ENCODE assay signal across 26 mouse cellular contexts in the genomic region with DNA sequence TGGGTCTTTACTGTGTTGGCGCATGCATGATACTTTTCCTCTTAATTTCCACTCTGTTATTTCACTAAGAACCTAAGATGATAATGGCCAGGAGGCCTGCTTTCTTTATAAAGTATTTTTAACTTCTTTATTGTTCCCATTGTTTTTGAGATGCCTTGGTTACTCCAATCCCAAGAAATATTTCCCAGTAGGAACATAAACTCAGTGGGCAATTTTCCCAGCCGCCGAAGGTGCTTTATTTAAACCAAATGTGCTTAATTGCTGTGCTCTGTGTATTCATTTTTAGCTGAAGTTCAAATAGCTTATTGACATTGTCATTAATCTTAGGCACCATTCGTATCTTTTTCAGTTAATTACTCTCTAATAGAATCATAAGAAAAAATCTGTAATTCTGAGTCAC. TPM values are rescaled to one million over a fixed set of nuclear protein-coding genes. Genes with fewer than 3 reads are reported as not detected.
DNase-seq lines count a peak whose midpoint lies in the region; ATAC-seq and TF ChIP-seq lines count a peak whose summit lies in the region.
"Had no signal": no experiment of that assay in that cellular context is flagged by ENCODE, and none has a peak within 500 bp of the region (broad histone marks: within the 10 kb centered on the region; RNA-seq: fewer than 3 reads in every experiment).

No protein-coding gene starts in this region.

- H3K27me3 ChIP-seq in embryonic facial prominence, embryonic 14.5 days (replicated peaks; ENCODE audit: control insufficient read depth, insufficient read depth, low read length), result no peaks in the 10 kb centered on the region
- H3K27me3 ChIP-seq in embryonic facial prominence, embryonic 10.5 days (replicated peaks; ENCODE audit: low read depth, poor library complexity, severe bottlenecking), result no peaks in the 10 kb centered on the region
- H3K27me3 ChIP-seq in kidney, postnatal 0 days (ENCODE audit: insufficient read depth, low read length), result no peaks in the 10 kb centered on the region
- H3K27me3 ChIP-seq in kidney, embryonic 16.5 days (ENCODE audit: insufficient read depth, low read length), result no peaks in the 10 kb centered on the region
- H3K27me3 ChIP-seq: embryonic facial prominence, embryonic 15.5 days; heart, embryonic 12.5 days; heart, embryonic 15.5 days; hindbrain, embryonic 13.5 days had no signal

- no peaks in the 10 kb centered on the region for H3K9me3 ChIP-seq in embryonic facial prominence, embryonic 14.5 days (ENCODE audit: control insufficient read depth, low read length)
- no peaks in the 10 kb centered on the region for H3K9me3 ChIP-seq in embryonic facial prominence, embryonic 10.5 days
- H3K9me3 ChIP-seq in kidney, postnatal 0 days (replicated peaks; ENCODE audit: low read length), result no peaks in the 10 kb centered on the region
- no peaks in the 10 kb centered on the region for H3K9me3 ChIP-seq in kidney, embryonic 16.5 days (ENCODE audit: low read length)
- H3K9me3 ChIP-seq: embryonic facial prominence, embryonic 15.5 days; hindbrain, embryonic 10.5 days; hindbrain, embryonic 13.5 days had no signal

- no peak for ATAC-seq in embryonic facial prominence, embryonic 14.5 days (ENCODE audit: low read depth)
- no peak for ATAC-seq in kidney, postnatal 0 days (replicated peaks; ENCODE audit: low FRiP score, low read depth)
- no peak for ATAC-seq in kidney, embryonic 16.5 days (ENCODE audit: low FRiP score, low TSS enrichment)
- ATAC-seq: activated CD4-positive, CD25-positive, alpha-beta regulatory T cell, adult 4 months; forebrain, embryonic 14.5 days; forebrain, postnatal 0 days; hindbrain, embryonic 16.5 days had no signal

- H3K4me1 ChIP-seq in embryonic facial prominence, embryonic 14.5 days (ENCODE audit: control insufficient read depth, insufficient read depth, low read length), result no peaks in the 10 kb centered on the region
- no peaks in the 10 kb centered on the region for H3K4me1 ChIP-seq in embryonic facial prominence, embryonic 10.5 days
- no peaks in the 10 kb centered on the region for H3K4me1 ChIP-seq in kidney, postnatal 0 days (replicated peaks; ENCODE audit: insufficient read depth, low read length)
- no peaks in the 10 kb centered on the region for H3K4me1 ChIP-seq in kidney, embryonic 16.5 days (ENCODE audit: insufficient read depth, low read length)
- H3K4me1 ChIP-seq: embryonic facial prominence, embryonic 15.5 days; heart, embryonic 12.5 days; heart, embryonic 15.5 days; hindbrain, embryonic 10.5 days; hindbrain, embryonic 13.5 days had no signal

- no peak overlapping the region for H3K4me2 ChIP-seq in embryonic facial prominence, embryonic 14.5 days (ENCODE audit: low read depth, low read length)
- no peak overlapping the region for H3K4me2 ChIP-seq in kidney, postnatal 0 days (ENCODE audit: low read length)
- H3K4me2 ChIP-seq in kidney, embryonic 16.5 days (replicated peaks; ENCODE audit: low read depth, low read length), result no peak overlapping the region
- H3K4me2 ChIP-seq: embryonic facial prominence, embryonic 15.5 days; heart, embryonic 12.5 days; heart, embryonic 15.5 days; hindbrain, embryonic 13.5 days had no signal

- no peaks in the 10 kb centered on the region for H3K36me3 ChIP-seq in embryonic facial prominence, embryonic 14.5 days (ENCODE audit: control insufficient read depth, insufficient read depth, low read length)
- no peaks in the 10 kb centered on the region for H3K36me3 ChIP-seq in embryonic facial prominence, embryonic 10.5 days (replicated peaks)
- H3K36me3 ChIP-seq in kidney, postnatal 0 days (ENCODE audit: insufficient read depth, low read length), result no peaks in the 10 kb centered on the region
- H3K36me3 ChIP-seq in kidney, embryonic 16.5 days (ENCODE audit: insufficient read depth, low read length), result no peaks in the 10 kb centered on the region
- H3K36me3 ChIP-seq: embryonic facial prominence, embryonic 15.5 days; heart, embryonic 12.5 days; heart, embryonic 15.5 days; hindbrain, embryonic 10.5 days; hindbrain, embryonic 13.5 days had no signal

- TF ChIP-seq CTCF in kidney, postnatal 0 days (IDR thresholded peaks at IDR 0.05; ENCODE audit: low read depth), result no peak

- H3K27ac ChIP-seq in embryonic facial prominence, embryonic 14.5 days (replicated peaks; ENCODE audit: low read depth, low read length), result no peak overlapping the region
- no peak overlapping the region for H3K27ac ChIP-seq in embryonic facial prominence, embryonic 10.5 days (replicated peaks)
- H3K27ac ChIP-seq in kidney, postnatal 0 days, result no peak overlapping the region
- H3K27ac ChIP-seq in kidney, embryonic 16.5 days (ENCODE audit: low read length), result no peak overlapping the region
- H3K27ac ChIP-seq: embryonic facial prominence, embryonic 15.5 days; gastrocnemius, adult 2 months; heart, embryonic 15.5 days; hindbrain, embryonic 10.5 days; hindbrain, embryonic 13.5 days had no signal

- 56% methylated on average over 4 of the region's 4 CpGs for WGBS in embryonic facial prominence, embryonic 14.5 days
- 81% methylated on average over 4 of the region's 4 CpGs for WGBS in embryonic facial prominence, embryonic 10.5 days
- 78% methylated on average over 4 of the region's 4 CpGs for WGBS in kidney, postnatal 0 days
- WGBS in kidney, embryonic 16.5 days, result 71% methylated on average over 4 of the region's 4 CpGs

- no peak overlapping the region for H3K9ac ChIP-seq in embryonic facial prominence, embryonic 14.5 days (ENCODE audit: low read depth, low read length)
- H3K9ac ChIP-seq in kidney, postnatal 0 days (ENCODE audit: low read depth, low read length), result no peak overlapping the region
- no peak overlapping the region for H3K9ac ChIP-seq in kidney, embryonic 16.5 days (replicated peaks; ENCODE audit: low read length)
- H3K9ac ChIP-seq: embryonic facial prominence, embryonic 15.5 days; forebrain, postnatal 0 days; heart, embryonic 12.5 days; heart, embryonic 15.5 days; hindbrain, embryonic 13.5 days had no signal

- no peak overlapping the region for H3K4me3 ChIP-seq in embryonic facial prominence, embryonic 14.5 days (ENCODE audit: low read depth, low read length)
- no peak overlapping the region for H3K4me3 ChIP-seq in embryonic facial prominence, embryonic 10.5 days
- no peak overlapping the region for H3K4me3 ChIP-seq in kidney, postnatal 0 days (replicated peaks; ENCODE audit: low read depth, low read length)
- H3K4me3 ChIP-seq in kidney, embryonic 16.5 days (ENCODE audit: low read length), result no peak overlapping the region
- H3K4me3 ChIP-seq: embryonic facial prominence, embryonic 15.5 days; gastrocnemius, adult 2 months; heart, embryonic 12.5 days; heart, embryonic 15.5 days; hindbrain, embryonic 10.5 days; hindbrain, embryonic 13.5 days had no signal

- DNase-seq in embryonic facial prominence, embryonic 14.5 days (ENCODE audit: low spot score), result peak; percentile 31
- DNase-seq in embryonic facial prominence, embryonic 10.5 days (ENCODE audit: low spot score), result no peak
- DNase-seq in kidney, postnatal 0 days (ENCODE audit: low spot score), result peak; percentile 4
- no peak for DNase-seq in kidney, adult 9 months
- peak; percentile 35 to 52 for DNase-seq in kidney, postnatal 4 days
- DNase-seq: adrenal gland, adult 8-10 months; adrenal gland, postnatal 25 days; cerebellum, adult 11-12 months; cerebellum, adult 8-10 months; cerebellum, postnatal 10 days; cerebellum, postnatal 36 days; embryo, embryonic 11 days; forebrain, postnatal 0 days; gastrocnemius, adult 2 months; heart, adult 18-20 months; heart, postnatal 10 days; heart, postnatal 36 days had no signal

RNA-seq across cellular contexts. Expression of a gene that starts 55.1 kb away (rescaled TPM):
- 0.99 and 1.8 TPM in 2 replicates for polyA plus RNA-seq in embryonic facial prominence, embryonic 14.5 days (2014; fragmentation: Nextera tagmentation; extraction: Ambion mirVana)
- 1.0 and 1.5 TPM in 2 replicates for polyA plus RNA-seq in embryonic facial prominence, embryonic 10.5 days (2016; fragmentation: Nextera tagmentation; extraction: Ambion mirVana)
- 0.09 and 0.12 TPM in 2 replicates for polyA plus RNA-seq in kidney, postnatal 0 days (2015; fragmentation: Nextera tagmentation; extraction: Ambion mirVana)
- polyA plus RNA-seq in kidney, embryonic 16.5 days (2015; fragmentation: Nextera tagmentation; extraction: Ambion mirVana), result 0.18 and 0.21 TPM in 2 replicates
- polyA plus RNA-seq: activated CD4-positive, CD25-positive, alpha-beta regulatory T cell, adult 4 months; heart, embryonic 12.5 days had no signal

Comparison
In these comparisons a context has a peak if more than half of its experiments do, and no peak if none do; other contexts are left out.
1. DNase-seq: peak in embryonic facial prominence, embryonic 14.5 days (single experiment), kidney, postnatal 0 days (single experiment) and kidney, postnatal 4 days (2 of 2); none in embryonic facial prominence, embryonic 10.5 days (single experiment) and kidney, adult 9 months (single experiment).